Mouse (Mus musculus) CH12.LX (cell line): ENCODE results near the gene Ugdh.

Experiments used
- CTCF ChIP-seq, 2 experiments: IDR thresholded peaks in 1 of 2; conservative IDR thresholded peaks in 1 of 2; 2 replicates each; pipeline ENCODE4 v1.5.1; 2011 to 2012; ENCODE audit warnings: low read depth in 2 of 2, low read length in 2 of 2, improper control_type of control experiment in 1 of 2, inconsistent platforms in 1 of 2, mild to moderate bottlenecking in 1 of 2, moderate library complexity in 1 of 2
- ELF1 ChIP-seq: IDR thresholded peaks from 2 replicates; pipeline ENCODE4 v1.6.1; 2014; ENCODE audit warnings: low read depth, mild to moderate bottlenecking, inconsistent platforms, low read length, improper control_type of control experiment
- MAX ChIP-seq: IDR thresholded peaks from 2 replicates; pipeline ENCODE4 v1.6.1; 2011; ENCODE audit warnings: low read length, improper control_type of control experiment
- POLR2A ChIP-seq: IDR thresholded peaks from 2 replicates; pipeline ENCODE4 v1.6.1; 2011; ENCODE audit warnings: low read depth, mild to moderate bottlenecking, improper control_type of control experiment, low read length
- SMC3 ChIP-seq: IDR thresholded peaks from 2 replicates; pipeline ENCODE4 v1.6.1; 2011; ENCODE audit warnings: low read depth, low read length, improper control_type of control experiment

- no peak for TF ChIP-seq CTCF (conservative IDR thresholded peaks at IDR 0.05 in 1 of 2, IDR thresholded peaks at IDR 0.05 in 1 of 2; ENCODE audit: low read depth in 2 of 2, low read length in 2 of 2)
- TF ChIP-seq POLR2A = no peak
- no peak for TF ChIP-seq MAX
- TF ChIP-seq ELF1 = no peak
- TF ChIP-seq SMC3 = no peak
These were observed 47.2 kb upstream of the Ugdh start for GRCm38 (mm10) chr5:65482996-65483395.
